In genomic region chr10:24493936-24494335, GRCm38 (mm10) we compare ENCODE assay signal across 8 mouse cellular contexts.
DNase-seq lines count a peak whose midpoint lies in the region; ATAC-seq and TF ChIP-seq lines count a peak whose summit lies in the region.
"Had no signal": no experiment of that assay in that cellular context is flagged by ENCODE, and none has a peak within 500 bp of the region (broad histone marks: within the 10 kb centered on the region; RNA-seq: fewer than 3 reads in every experiment).

No protein-coding gene starts in this region.

- H3K36me3 ChIP-seq in heart, postnatal 0 days (replicated peaks; ENCODE audit: control insufficient read depth, insufficient read depth, low read length), result no peaks in the 10 kb centered on the region
- no peaks in the 10 kb centered on the region for H3K36me3 ChIP-seq in liver, embryonic 16.5 days (ENCODE audit: control insufficient read depth, insufficient read depth)
- H3K36me3 ChIP-seq: limb, embryonic 12.5 days had no signal

- no peak for TF ChIP-seq CTCF in heart, postnatal 0 days (IDR thresholded peaks at IDR 0.05; ENCODE audit: low read depth)

- peak; percentile 8 for DNase-seq in MEL-GATA-1-ER (ENCODE audit: extremely low read depth, low read depth)
- DNase-seq in adrenal gland, postnatal 14 days, result peak; percentile 80
- peak; percentile 90 for DNase-seq in heart, postnatal 0 days (ENCODE audit: low spot score)
- peak; percentile 57 for DNase-seq in yolk sac, embryonic 10.5 days (ENCODE audit: low spot score)
- DNase-seq in urinary bladder, postnatal 10 days (ENCODE audit: low spot score), result no peak

- no peak overlapping the region for H3K9ac ChIP-seq in heart, postnatal 0 days (replicated peaks; ENCODE audit: low read depth, low read length)
- no peak overlapping the region for H3K9ac ChIP-seq in liver, embryonic 16.5 days (ENCODE audit: low read depth, low read length)
- H3K9ac ChIP-seq: limb, embryonic 12.5 days had no signal

- H3K27me3 ChIP-seq in heart, postnatal 0 days (ENCODE audit: control insufficient read depth, insufficient read depth, low read length), result no peaks in the 10 kb centered on the region
- H3K27me3 ChIP-seq in liver, embryonic 16.5 days (ENCODE audit: control insufficient read depth, insufficient read depth, low read depth, low read length), result no peaks in the 10 kb centered on the region
- H3K27me3 ChIP-seq: limb, embryonic 12.5 days had no signal

- peak overlapping the region; percentile 88 for H3K27ac ChIP-seq in heart, postnatal 0 days (ENCODE audit: low read depth)
- no peak overlapping the region for H3K27ac ChIP-seq in liver, embryonic 16.5 days (ENCODE audit: low read length)
- H3K27ac ChIP-seq: limb, embryonic 12.5 days had no signal

- TF ChIP-seq EP300 in heart, postnatal 0 days (IDR thresholded peaks at IDR 0.05; ENCODE audit: low read depth), result peak; percentile 93

- no peak overlapping the region for H3K4me3 ChIP-seq in heart, postnatal 0 days (ENCODE audit: low read depth, low read length)
- H3K4me3 ChIP-seq in liver, embryonic 16.5 days (ENCODE audit: low read depth, low read length), result no peak overlapping the region
- H3K4me3 ChIP-seq: limb, embryonic 12.5 days had no signal

- peak; percentile 94 for ATAC-seq in heart, postnatal 0 days (ENCODE audit: insufficient read depth, low read depth)
- peak; percentile 72 for ATAC-seq in liver, embryonic 16.5 days (ENCODE audit: low read depth)
- ATAC-seq in cerebellum, adult (ENCODE audit: insufficient number of reproducible peaks, low FRiP score, low TSS enrichment), result no peak

- peaks cover 13% of the 10 kb centered on the region for H3K4me1 ChIP-seq in heart, postnatal 0 days (ENCODE audit: control insufficient read depth, insufficient read depth)
- no peaks in the 10 kb centered on the region for H3K4me1 ChIP-seq in liver, embryonic 16.5 days (ENCODE audit: control insufficient read depth, low read depth, low read length)
- H3K4me1 ChIP-seq: limb, embryonic 12.5 days had no signal

- H3K9me3 ChIP-seq in heart, postnatal 0 days (replicated peaks; ENCODE audit: control insufficient read depth, low read length), result no peaks in the 10 kb centered on the region
- no peaks in the 10 kb centered on the region for H3K9me3 ChIP-seq in liver, embryonic 16.5 days (replicated peaks; ENCODE audit: control insufficient read depth, low read length)
- H3K9me3 ChIP-seq: limb, embryonic 12.5 days had no signal

- 3% methylated on average over 6 of the region's 6 CpGs for WGBS in heart, postnatal 0 days
- 19% methylated on average over 6 of the region's 6 CpGs for WGBS in liver, embryonic 16.5 days (ENCODE audit: insufficient replicate concordance)

- peak overlapping the region; percentile 14 for H3K4me2 ChIP-seq in heart, postnatal 0 days (ENCODE audit: low read depth, low read length)
- no peak overlapping the region for H3K4me2 ChIP-seq in liver, embryonic 16.5 days (ENCODE audit: low read depth, low read length)
- H3K4me2 ChIP-seq: limb, embryonic 12.5 days had no signal
